Mouse (Mus musculus): ENCODE results near the gene Rcn3.
"Not testable (repeated sequence)": the region's sequence is repeated elsewhere in the genome, so short reads cannot be mapped to it uniquely, and the experiment has no call there.

The Rcn3 gene

GRCm38 (mm10) chr7:45092048-45092447 lies at the start of gene Rcn3:
TSS of gene Rcn3 (minus strand) at chr7:45092221.
- peak; percentile 80 to 83 for DNase-seq

GRCm38 (mm10) chr7:45141319-45141718 lies 49.3 kb upstream of the Rcn3 start:
- no peak for DNase-seq

GRCm38 (mm10) chr7:45139904-45140723 lies 48.1 kb upstream of the Rcn3 start:
- DNase-seq: no peak

GRCm38 (mm10) chr7:45138403-45138802 lies 46.4 kb upstream of the Rcn3 start:
- DNase-seq: no peak

GRCm38 (mm10) chr7:45137171-45138006 lies 45.4 kb upstream of the Rcn3 start:
- no peak for DNase-seq

- peak; percentile 93 to 95 for DNase-seq
Observed at GRCm38 (mm10) chr7:45135993-45136567, 44.1 kb upstream of the Rcn3 start, which contains the start of the genes Gm45713 and Flt3l. TSS of gene Gm45713 (minus strand) at chr7:45136231. TSS of gene Flt3l (minus strand) at chr7:45136432.

- no peak for DNase-seq
Observed at GRCm38 (mm10) chr7:45135370-45135769, 43.3 kb upstream of the Rcn3 start.

- DNase-seq: peak in 1 of 2 experiments; percentile 70
Observed at GRCm38 (mm10) chr7:45134544-45135026, 42.6 kb upstream of the Rcn3 start.

- no peak for DNase-seq
Observed at GRCm38 (mm10) chr7:45133446-45134159, 41.6 kb upstream of the Rcn3 start.

GRCm38 (mm10) chr7:45131850-45132249 lies 39.8 kb upstream of the Rcn3 start:
- DNase-seq: no peak

GRCm38 (mm10) chr7:45129776-45130512 lies 37.9 kb upstream of the Rcn3 start:
- DNase-seq: no peak

GRCm38 (mm10) chr7:45129318-45129717 lies 37.3 kb upstream of the Rcn3 start:
- DNase-seq: peak; percentile 52 to 71

GRCm38 (mm10) chr7:45128624-45129246 lies 36.7 kb upstream of the Rcn3 start, which contains the start of gene Rpl13a:
TSS of gene Rpl13a (minus strand) at chr7:45128761.
- DNase-seq: peak; percentile 98 to 99

GRCm38 (mm10) chr7:45127700-45128224 lies 35.7 kb upstream of the Rcn3 start:
- DNase-seq: no peak

GRCm38 (mm10) chr7:45126844-45127699 lies 35.1 kb upstream of the Rcn3 start:
- DNase-seq: no peak

- no peak for DNase-seq
Observed at GRCm38 (mm10) chr7:45126147-45126843, 34.3 kb upstream of the Rcn3 start.

GRCm38 (mm10) chr7:45125649-45126048 lies 33.6 kb upstream of the Rcn3 start:
- DNase-seq: not testable (repeated sequence)

- no peak for DNase-seq
Observed at GRCm38 (mm10) chr7:45125144-45125600, 33.2 kb upstream of the Rcn3 start.
